Mouse (Mus musculus) adrenal gland, adult 8-10 months (tissue): ENCODE measurements around the gene Rala. TPM values are rescaled to one million over a fixed set of nuclear protein-coding genes. Genes with fewer than 3 reads are reported as not detected.

Experiments
- DNase-seq: peaks from one replicate; pipeline ENCODE4 v3.0.0; 2022
- total RNA-seq, 4 experiments: library from RNA; stranded (reverse); gene quantifications; 2 replicates each; pipeline ENCODE4 v1.2.4; 2022

The Rala gene
- total RNA-seq, 4 experiments from 2014 or later = 52.3 to 61.4 (median 58.1) TPM

DNA sequence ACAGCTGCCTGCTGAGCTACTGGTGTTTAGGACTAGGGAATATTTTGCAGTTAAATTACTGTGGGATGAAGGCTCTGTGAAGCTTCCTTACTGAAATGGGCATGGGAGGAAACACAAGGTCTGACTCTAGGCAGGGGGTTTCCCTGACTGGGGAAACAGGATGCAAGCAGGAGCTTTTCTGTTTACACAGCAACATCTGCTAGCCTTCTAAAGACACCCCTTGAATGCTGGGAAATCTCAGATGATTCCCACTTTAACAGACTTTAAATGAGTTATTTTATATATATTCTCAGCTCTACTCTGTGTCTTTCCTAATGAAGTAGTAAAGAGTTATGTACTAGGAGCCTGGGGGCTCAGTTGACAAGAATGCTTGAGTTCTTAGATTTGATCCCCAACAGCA, 65.0 kb downstream of the Rala start:
- DNase-seq = no peak

GRCm38 (mm10) chr13:17866741-17867140, 77.3 kb downstream of the Rala start:
- no peak for DNase-seq

DNA sequence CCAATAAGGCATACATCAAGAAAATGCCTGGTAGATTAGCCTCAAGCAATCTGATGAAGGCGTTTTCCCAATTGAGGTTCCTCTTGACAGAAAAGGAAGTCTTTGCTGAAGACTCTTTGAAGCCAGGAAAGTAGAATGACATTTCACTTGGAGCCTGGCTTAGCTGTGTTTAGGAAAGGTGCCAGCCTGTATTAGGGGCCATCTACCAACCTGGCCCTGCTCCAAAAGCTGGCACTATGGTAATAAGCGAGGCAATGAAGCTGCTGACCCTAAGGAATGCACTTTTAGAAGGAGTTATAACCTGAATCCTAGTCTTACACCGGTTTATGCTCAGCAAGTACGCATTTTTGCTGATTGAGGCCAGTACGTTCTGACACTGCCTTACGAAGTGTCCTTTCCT, 83.5 kb downstream of the Rala start:
- no peak for DNase-seq

DNA sequence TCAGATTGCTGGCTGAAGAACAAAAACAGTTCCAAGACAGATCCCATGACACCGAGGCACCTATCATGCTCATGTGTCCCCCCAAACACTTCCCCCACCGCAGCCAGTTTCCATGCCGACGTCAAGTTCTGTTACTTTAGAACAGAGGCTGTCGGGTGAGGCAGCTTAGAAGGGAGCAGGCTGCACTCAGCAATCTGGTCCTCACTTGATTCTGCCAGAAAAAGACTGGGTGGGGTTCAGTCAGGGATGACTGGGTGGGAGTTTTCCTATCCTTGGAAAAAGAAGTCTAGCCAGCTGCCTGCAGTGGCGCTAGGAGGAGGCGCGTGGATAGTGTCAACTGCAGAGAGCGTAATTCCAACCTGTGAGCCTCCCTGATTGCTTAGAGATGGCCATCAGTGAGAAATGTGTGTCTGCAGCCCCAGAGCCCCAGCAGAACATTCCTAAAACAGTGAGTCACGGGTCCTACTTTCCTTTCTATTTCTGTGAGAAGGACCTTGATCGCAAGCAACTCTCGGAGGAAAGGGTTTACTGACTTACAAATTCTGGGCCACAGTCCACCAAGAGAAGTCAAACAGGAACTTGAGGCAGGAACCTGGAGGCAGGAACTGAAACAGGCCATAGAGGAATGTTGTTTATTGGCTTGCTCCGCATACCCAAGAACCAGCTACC, 84.5 kb downstream of the Rala start:
- no peak for DNase-seq

DNA sequence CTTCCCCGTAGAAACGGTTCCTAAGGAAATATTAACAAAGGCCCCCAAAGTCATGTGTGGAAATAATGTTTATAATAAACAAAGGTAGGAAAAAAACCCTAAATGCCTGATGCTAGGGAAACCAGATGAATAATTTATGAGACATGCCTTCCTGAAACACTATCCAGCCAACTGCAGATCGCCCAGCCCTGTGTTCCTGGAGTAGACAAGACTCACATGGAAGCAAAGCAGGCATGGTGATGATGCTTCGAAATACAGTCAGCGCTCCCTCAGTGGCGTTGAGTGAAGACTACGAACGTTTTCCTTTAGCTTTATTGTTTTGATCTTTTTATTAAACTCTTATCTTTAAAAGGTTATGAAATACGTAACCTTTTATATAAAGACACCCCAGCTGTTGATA, 87.0 kb downstream of the Rala start:
- no peak for DNase-seq

- DNase-seq = no peak
These were observed 88.4 kb downstream of the Rala start for GRCm38 (mm10) chr13:17855492-17856138.

GRCm38 (mm10) chr13:17854755-17855154, 89.3 kb downstream of the Rala start:
- DNase-seq = no peak

DNA sequence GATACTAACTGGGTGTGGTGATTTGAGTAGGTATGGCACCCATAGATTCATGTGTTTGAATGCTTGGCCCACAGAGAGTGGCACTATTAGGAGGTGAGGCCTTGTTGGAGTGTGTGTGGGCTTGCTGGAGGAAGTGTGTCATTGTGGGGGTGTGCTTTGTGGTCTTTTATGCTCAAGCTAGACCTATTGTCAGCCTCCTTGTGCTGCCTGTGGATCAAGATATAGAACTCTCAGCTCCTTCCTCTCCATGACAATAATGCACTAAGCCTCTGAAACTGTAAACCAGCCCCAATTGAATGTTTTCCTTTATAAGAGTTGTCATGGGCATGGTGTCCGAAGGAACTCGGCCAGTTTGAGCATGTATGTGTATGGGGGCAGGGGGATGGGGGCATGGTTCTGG, 100.7 kb downstream of the Rala start:
- no peak for DNase-seq

DNA sequence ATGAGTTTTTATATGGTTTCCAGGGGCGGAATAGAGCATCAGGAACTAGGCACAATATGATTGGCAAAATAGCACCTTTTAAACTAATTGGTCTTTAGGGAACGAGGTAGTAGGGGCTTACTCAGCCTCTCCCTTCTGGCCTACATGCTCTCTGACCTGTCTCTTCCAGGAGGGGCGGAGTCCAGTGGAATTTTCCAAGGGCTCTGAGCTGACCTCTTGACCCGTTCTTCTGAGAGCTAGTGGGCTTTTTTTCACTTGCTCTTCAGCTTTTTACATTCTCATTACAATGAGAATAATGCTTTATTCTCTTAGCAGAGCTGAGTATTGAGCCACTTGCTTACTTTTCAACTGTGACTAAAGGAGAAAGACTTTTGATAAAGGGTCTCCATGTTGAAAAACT, 101.3 kb downstream of the Rala start:
- DNase-seq = no peak

GRCm38 (mm10) chr13:17839137-17839536, 104.9 kb downstream of the Rala start:
- no peak for DNase-seq

GRCm38 (mm10) chr13:17838484-17838851, 105.6 kb downstream of the Rala start:
- no peak for DNase-seq

DNA sequence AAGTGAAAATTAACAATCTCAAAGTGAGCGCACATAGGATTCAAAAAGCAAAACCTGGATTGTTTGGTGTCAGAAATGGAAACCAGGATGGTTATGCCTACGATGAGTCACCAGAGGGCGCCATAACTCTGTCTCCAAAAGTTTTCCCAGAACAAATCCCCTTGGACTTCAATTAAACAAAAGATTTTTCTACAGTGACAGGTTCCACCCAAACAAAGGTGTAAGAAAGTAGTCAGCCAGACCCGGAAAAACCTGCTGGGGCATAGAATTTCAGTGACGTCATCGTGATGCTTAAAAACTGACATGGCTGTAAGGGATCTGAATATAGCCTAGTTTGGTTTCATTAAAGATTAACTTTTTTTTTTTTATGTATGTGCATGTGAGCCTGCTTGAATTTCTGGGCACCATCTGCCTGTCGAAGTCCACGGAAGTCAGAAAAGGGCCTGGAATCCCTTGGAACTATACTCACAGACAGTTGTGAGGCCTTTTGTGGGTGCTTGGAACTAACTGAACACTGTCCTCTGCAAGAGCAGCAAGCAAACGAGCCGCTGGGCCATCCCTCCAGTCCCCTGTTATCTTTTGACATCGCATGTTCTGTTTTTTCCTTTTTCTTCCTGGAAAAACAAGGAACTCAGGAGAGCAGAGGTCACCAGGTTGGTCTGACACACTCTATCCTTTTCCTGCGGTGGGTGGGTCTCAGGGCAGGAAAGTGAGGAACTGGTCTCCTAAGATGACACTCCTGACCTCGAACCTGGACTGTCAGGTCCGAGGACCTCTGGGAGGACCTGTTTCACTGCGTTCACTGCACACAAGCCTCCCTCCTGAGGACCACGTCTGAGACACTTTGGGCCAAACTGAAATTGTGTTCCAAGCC, 106.2 kb downstream of the Rala start:
- DNase-seq = no peak

- DNase-seq = no peak
These were observed 107.2 kb downstream of the Rala start for GRCm38 (mm10) chr13:17836808-17837207.

GRCm38 (mm10) chr13:17832940-17833339, 111.1 kb downstream of the Rala start:
- no peak for DNase-seq

Other genes with a start within 250 kb of the Rala start
- gene Mplkip, start 249.0 kb downstream of the Rala start, total RNA-seq = 10 to 100 TPM; 19.8 to 27.5 (median 22.7) TPM
- 10 to 100 TPM in 2 of 4 experiments, 1 to 10 TPM in 2; 5.8 to 11.2 (median 8.4) TPM for gene Sugct, start 248.7 kb downstream of the Rala start, total RNA-seq
- gene Cdk13, start 139.1 kb downstream of the Rala start, total RNA-seq = 10 to 100 TPM; 50.4 to 69.5 (median 60.4) TPM
- 10 to 100 TPM; 29.6 to 33.3 (median 31.6) TPM for gene Yae1d1, start 49.1 kb upstream of the Rala start, total RNA-seq